In the genomic region with DNA sequence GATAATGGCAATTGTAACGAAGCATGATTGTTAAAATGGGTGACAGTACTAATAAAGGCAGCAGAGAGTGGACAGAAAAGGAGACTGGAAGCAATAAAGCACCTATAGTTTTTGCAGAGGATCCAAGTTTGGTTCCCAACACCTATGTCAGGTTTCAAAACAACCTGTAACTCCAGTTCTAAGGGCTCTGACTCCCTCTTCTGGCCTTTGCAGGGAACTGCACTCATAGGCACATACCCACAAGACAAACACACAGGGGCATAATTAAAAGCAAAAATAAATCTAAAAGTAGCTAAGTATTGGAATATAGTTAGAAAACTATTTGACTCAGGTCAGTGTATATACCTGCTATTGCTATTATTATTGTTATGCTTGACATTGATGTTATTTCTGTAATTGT, we compare ENCODE assay signal across 18 mouse cellular contexts. TPM values are rescaled to one million over a fixed set of nuclear protein-coding genes. Genes with fewer than 3 reads are reported as not detected.
DNase-seq lines count a peak whose midpoint lies in the region; ATAC-seq and TF ChIP-seq lines count a peak whose summit lies in the region.
"Had no signal": no experiment of that assay in that cellular context is flagged by ENCODE, and none has a peak within 500 bp of the region (broad histone marks: within the 10 kb centered on the region; RNA-seq: fewer than 3 reads in every experiment).

No protein-coding gene starts in this region.

- H3K4me3 ChIP-seq in layer of hippocampus, adult 2 months = no peak overlapping the region
- H3K4me3 ChIP-seq in neural tube, embryonic 15.5 days (replicated peaks) = no peak overlapping the region
- H3K4me3 ChIP-seq: erythroblast, embryonic 14.5 days; heart, embryonic 15.5 days; hindbrain, embryonic 10.5 days; kidney, embryonic 15.5 days; limb, embryonic 13.5 days; lung, embryonic 15.5 days had no signal

- ATAC-seq in neural tube, embryonic 15.5 days (ENCODE audit: low FRiP score) = no peak
- ATAC-seq: forebrain, embryonic 14.5 days; midbrain, embryonic 16.5 days had no signal

- peak; percentile 65 for TF ChIP-seq CTCF in layer of hippocampus, adult 2 months (conservative IDR thresholded peaks at IDR 0.05)

- no peaks in the 10 kb centered on the region for H3K36me3 ChIP-seq in neural tube, embryonic 15.5 days
- H3K36me3 ChIP-seq: heart, embryonic 15.5 days; hindbrain, embryonic 10.5 days; kidney, embryonic 15.5 days; limb, embryonic 13.5 days; lung, embryonic 15.5 days had no signal

- no peaks in the 10 kb centered on the region for H3K27me3 ChIP-seq in neural tube, embryonic 15.5 days (replicated peaks)
- H3K27me3 ChIP-seq: heart, embryonic 15.5 days; kidney, embryonic 15.5 days; limb, embryonic 13.5 days; lung, embryonic 15.5 days had no signal

- H3K4me1 ChIP-seq in neural tube, embryonic 15.5 days = peaks cover 9% of the 10 kb centered on the region; the same call in 1 of the 2 replicates

- DNase-seq in layer of hippocampus, adult 2 months (ENCODE audit: low spot score in 2 of 2) = no peak
- DNase-seq in layer of hippocampus, postnatal 10 days (ENCODE audit: low spot score in 2 of 2) = no peak
- DNase-seq in 416B (ENCODE audit: low read depth) (peak; percentile 32), A20 (ENCODE audit: low read depth, low spot score) (peak; percentile 46), R1 (ENCODE audit: low read depth, low spot score) (peak; percentile 57)
- no peak for DNase-seq in adrenal gland, postnatal 10 days
- DNase-seq: adrenal gland, adult 2 months; cerebellum, adult 11-12 months had no signal

- H3K9me3 ChIP-seq in neural tube, embryonic 15.5 days (replicated peaks) = no peaks in the 10 kb centered on the region
- H3K9me3 ChIP-seq: heart, embryonic 15.5 days; hindbrain, embryonic 10.5 days; kidney, embryonic 15.5 days; limb, embryonic 13.5 days; lung, embryonic 15.5 days had no signal

- WGBS in neural tube, embryonic 15.5 days = 93% methylated on average over 1 of the region's 1 CpGs

- H3K9ac ChIP-seq in neural tube, embryonic 15.5 days (replicated peaks) = no peak overlapping the region
- H3K9ac ChIP-seq: heart, embryonic 15.5 days; kidney, embryonic 15.5 days; limb, embryonic 13.5 days; lung, embryonic 15.5 days had no signal

- H3K27ac ChIP-seq in layer of hippocampus, adult 2 months = no peak overlapping the region
- H3K27ac ChIP-seq in neural tube, embryonic 15.5 days (replicated peaks) = no peak overlapping the region
- H3K27ac ChIP-seq: heart, embryonic 15.5 days; hindbrain, embryonic 10.5 days; kidney, embryonic 15.5 days; limb, embryonic 13.5 days; lung, embryonic 15.5 days had no signal

- H3K4me2 ChIP-seq in neural tube, embryonic 15.5 days = no peak overlapping the region
- H3K4me2 ChIP-seq: heart, embryonic 15.5 days; kidney, embryonic 15.5 days; limb, embryonic 13.5 days; lung, embryonic 15.5 days had no signal

RNA-seq across cellular contexts. Expression of a gene that starts 25.8 kb away (rescaled TPM):
- total RNA-seq in layer of hippocampus, adult 2 months (2021) = 10 to 100 TPM; 74.2 to 75.8 TPM
- 100 to 1,000 TPM; 124 to 127 TPM for total RNA-seq in layer of hippocampus, postnatal 10 days (2021)
- polyA plus RNA-seq in neural tube, embryonic 15.5 days (2015; fragmentation: Nextera tagmentation; extraction: Ambion mirVana) = 45.1 and 50.1 TPM in 2 replicates
- total RNA-seq in adrenal gland, postnatal 10 days (2021) = 10 to 100 TPM in 1 of 2 experiments, 1 to 10 TPM in 1; 9.9 to 12.6 TPM
- total RNA-seq: granulocyte monocyte progenitor cell, adult 5-6 weeks had no signal
- polyA plus RNA-seq: erythroblast, embryonic 14.5 days had no signal

Comparison
In these comparisons a context has a peak if more than half of its experiments do, and no peak if none do; other contexts are left out.
1. DNase-seq: peak in 416B (single experiment), A20 (single experiment) and R1 (single experiment); none in layer of hippocampus, adult 2 months (0 of 2), layer of hippocampus, postnatal 10 days (0 of 2) and adrenal gland, postnatal 10 days (single experiment).
2. RNA of a gene that starts 25.8 kb away (total RNA-seq): 124 to 127 TPM in layer of hippocampus, postnatal 10 days and 74.2 to 75.8 TPM in layer of hippocampus, adult 2 months; 9.9 to 12.6 TPM in adrenal gland, postnatal 10 days; every median in the first group is over 4 times any median in the second.